Mouse (Mus musculus) heart, embryonic 11.5 days (tissue): ENCODE measurements around the gene Cnksr3. TPM values are rescaled to one million over a fixed set of nuclear protein-coding genes. Genes with fewer than 3 reads are reported as not detected.

Source experiments
- ATAC-seq: fragments of 200-750 bp; cut with Nextera tagmentation; replicated peaks from 2 replicates; pipeline ENCODE4 v1.8.0; 2017; ENCODE audit warnings: moderate library complexity; ENCODE audit not compliant: insufficient number of reproducible peaks, low FRiP score, low TSS enrichment
- H3K27ac ChIP-seq: fragments of 300-500 bp; sonication (generic); 2 replicates; pipeline ENCODE4 v1.5.1; 2014; ENCODE audit warnings: mild to moderate bottlenecking, low read depth, low read length
- H3K27me3 ChIP-seq: fragments of 300-500 bp; sonication (generic); 2 replicates; pipeline ENCODE4 v1.6.1; 2014; ENCODE audit warnings: mild to moderate bottlenecking, low read length, mixed read lengths; ENCODE audit not compliant: control insufficient read depth, insufficient read depth
- H3K36me3 ChIP-seq: fragments of 300-500 bp; sonication (generic); 2 replicates; pipeline ENCODE4 v1.6.1; 2014; ENCODE audit warnings: mild to moderate bottlenecking, low read length, moderate library complexity, mixed read lengths; ENCODE audit not compliant: control insufficient read depth, insufficient read depth
- H3K4me1 ChIP-seq: fragments of 300-500 bp; sonication (generic); 2 replicates; pipeline ENCODE4 v1.6.1; 2014; ENCODE audit warnings: low read length; ENCODE audit not compliant: control insufficient read depth, insufficient read depth
- H3K4me2 ChIP-seq: fragments of 300-500 bp; sonication (generic); 2 replicates; pipeline ENCODE4 v1.6.1; 2014; ENCODE audit warnings: mild to moderate bottlenecking, moderate library complexity
- H3K4me3 ChIP-seq: fragments of 300-500 bp; sonication (generic); 2 replicates; pipeline ENCODE4 v1.5.1; 2014; ENCODE audit warnings: low read depth, low read length
- H3K9ac ChIP-seq: fragments of 300-500 bp; sonication (generic); 2 replicates; pipeline ENCODE4 v1.6.1; 2014; ENCODE audit warnings: mild to moderate bottlenecking, low read depth, low read length, moderate library complexity
- H3K9me3 ChIP-seq: fragments of 300-500 bp; sonication (generic); replicated peaks from 2 replicates; pipeline ENCODE4 v1.6.1; 2016; ENCODE audit warnings: low read length; ENCODE audit not compliant: control insufficient read depth
- WGBS: fragments of 180-500 bp; shearing (Covaris S2); extraction: QIAGEN DNeasy Blood & Tissue Kit; methylation state at CpG from one replicate; pipeline ENCODE4 v1.1.7; 2014; ENCODE audit not compliant: insufficient replicate concordance; 5-methylcytosine and 5-hydroxymethylcytosine counted together
- polyA plus RNA-seq: library from polyadenylated mRNA; unstranded; fragments of >200 nt; fragmentation: Nextera tagmentation; extraction: Ambion mirVana; gene quantifications from 2 replicates; pipeline ENCODE4 v1.2.1, GENCODE M21; 2014

Gene Cnksr3
- polyA plus RNA-seq, 1 experiment from 2014 or later: 3.9 TPM

DNA sequence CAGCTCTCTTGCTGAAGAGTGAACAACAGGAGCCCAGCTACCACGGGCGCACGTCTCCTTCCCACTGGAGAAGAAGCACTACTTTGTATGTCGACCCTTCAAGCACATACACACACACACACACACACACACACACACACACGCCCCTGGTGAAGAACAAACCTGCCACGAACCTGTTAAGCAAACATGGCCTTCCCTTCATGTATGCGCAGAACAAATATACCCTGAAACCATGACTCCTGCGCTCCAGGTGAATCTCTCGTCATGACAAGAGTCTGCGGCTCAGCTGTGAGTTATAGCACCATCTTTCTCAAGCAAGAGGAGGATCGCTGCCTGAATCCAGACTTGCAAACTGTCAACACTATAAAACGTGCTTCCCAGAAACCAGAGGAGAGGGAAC, 85.2 kb downstream of the Cnksr3 start:
- H3K27me3 ChIP-seq: no peaks in the 10 kb centered on the region
- H3K27ac ChIP-seq: no peak overlapping the region
- H3K9me3 ChIP-seq: no peaks in the 10 kb centered on the region
- 88% methylated on average over 12 of the region's 12 CpGs for WGBS
- 0 out of 2 replicates have a peak, but pooled peaks cover 4% of the 10 kb centered on the region for H3K36me3 ChIP-seq
- H3K4me2 ChIP-seq: no peak overlapping the region
- ATAC-seq: no peak
- H3K4me3 ChIP-seq: no peak overlapping the region
- no peaks in the 10 kb centered on the region for H3K4me1 ChIP-seq
- H3K9ac ChIP-seq: no peak overlapping the region

DNA sequence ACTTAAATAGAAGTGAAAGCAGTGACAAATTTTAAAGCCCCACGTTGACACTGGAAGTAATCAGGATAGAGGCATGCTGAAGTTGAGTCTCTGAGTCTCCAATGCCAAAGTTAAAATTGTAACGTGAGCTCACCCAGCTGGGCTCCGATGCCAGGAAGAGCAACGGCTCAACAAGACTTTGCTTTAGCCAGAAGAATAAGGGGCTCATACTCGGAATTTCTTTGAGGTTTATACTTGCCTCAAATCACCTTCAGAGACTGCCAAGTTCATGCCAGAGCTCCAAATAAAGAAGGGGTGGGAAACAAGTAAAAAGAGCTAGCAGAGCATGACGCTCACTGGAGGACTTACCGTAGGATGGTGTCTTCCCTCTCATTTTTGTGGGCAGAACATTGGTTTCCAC, 85.8 kb downstream of the Cnksr3 start:
- no peak overlapping the region for H3K4me3 ChIP-seq
- no peak for ATAC-seq

GRCm38 (mm10) chr10:7124993-7125392, 87.0 kb downstream of the Cnksr3 start:
- no peak overlapping the region for H3K27ac ChIP-seq
- H3K9ac ChIP-seq: no peak overlapping the region
- H3K9me3 ChIP-seq: no peaks in the 10 kb centered on the region
- ATAC-seq: no peak
- 70% methylated on average over 7 of the region's 7 CpGs for WGBS
- no peaks in the 10 kb centered on the region for H3K27me3 ChIP-seq
- H3K4me1 ChIP-seq: no peaks in the 10 kb centered on the region
- H3K4me2 ChIP-seq: no peak overlapping the region
- H3K4me3 ChIP-seq: no peak overlapping the region
- H3K36me3 ChIP-seq: 0 out of 2 replicates have a peak, but pooled peaks cover 2% of the 10 kb centered on the region

More for the DNA sequence above, 85.8 kb downstream of the Cnksr3 start:
- WGBS: 74% methylated on average over 7 of the region's 7 CpGs
- Histone ChIP-seq H3K27me3 (no peaks in the 10 kb centered on the region), H3K36me3 (0 out of 2 replicates have a peak, but pooled peaks cover 2% of the 10 kb centered on the region), H3K9me3 (no peaks in the 10 kb centered on the region), H3K27ac (no peak overlapping the region), H3K4me1 (no peaks in the 10 kb centered on the region), H3K4me2 (no peak overlapping the region), H3K9ac (no peak overlapping the region)

GRCm38 (mm10) chr10:7122294-7122693, 89.7 kb downstream of the Cnksr3 start:
- Histone ChIP-seq H3K4me1 (peaks cover 6% of the 10 kb centered on the region), H3K27ac (no peak overlapping the region), H3K27me3 (no peaks in the 10 kb centered on the region), H3K4me2 (no peak overlapping the region), H3K9ac (no peak overlapping the region), H3K9me3 (no peaks in the 10 kb centered on the region), H3K4me3 (no peak overlapping the region), H3K36me3 (0 out of 2 replicates have a peak, but pooled peaks cover 2% of the 10 kb centered on the region)
- WGBS: 80% methylated on average over 4 of the region's 4 CpGs
- no peak for ATAC-seq

GRCm38 (mm10) chr10:7120206-7120605, 91.8 kb downstream of the Cnksr3 start:
- H3K9ac ChIP-seq: no peak overlapping the region
- peaks cover 6% of the 10 kb centered on the region for H3K4me1 ChIP-seq
- H3K36me3 ChIP-seq: no peaks in the 10 kb centered on the region
- ATAC-seq: no peak; the same call in 1 of the 2 replicates
- no peak overlapping the region for H3K27ac ChIP-seq
- H3K4me3 ChIP-seq: no peak overlapping the region
- no peak overlapping the region for H3K4me2 ChIP-seq
- no peaks in the 10 kb centered on the region; the same call in 1 of the 2 replicates for H3K9me3 ChIP-seq
- H3K27me3 ChIP-seq: no peaks in the 10 kb centered on the region
- 91% methylated on average over 13 of the region's 13 CpGs for WGBS

GRCm38 (mm10) chr10:7118258-7119077, 93.6 kb downstream of the Cnksr3 start:
- Histone ChIP-seq H3K27me3 (no peaks in the 10 kb centered on the region), H3K4me2 (no peak overlapping the region), H3K4me3 (no peak overlapping the region), H3K27ac (peak overlapping the region; percentile 70; the same call in 1 of the 2 replicates), H3K4me1 (peaks cover 6% of the 10 kb centered on the region), H3K36me3 (no peaks in the 10 kb centered on the region), H3K9me3 (no peaks in the 10 kb centered on the region; the same call in 1 of the 2 replicates), H3K9ac (no peak overlapping the region)
- WGBS: 53% methylated on average over 10 of the region's 10 CpGs
- peak; percentile 88 for ATAC-seq

GRCm38 (mm10) chr10:7117785-7118184, 94.3 kb downstream of the Cnksr3 start:
- Histone ChIP-seq H3K9me3 (no peaks in the 10 kb centered on the region; the same call in 1 of the 2 replicates), H3K36me3 (no peaks in the 10 kb centered on the region), H3K27me3 (no peaks in the 10 kb centered on the region), H3K4me2 (peak overlapping the region; percentile 11; the same call in 1 of the 2 replicates), H3K4me1 (peaks cover 6% of the 10 kb centered on the region), H3K9ac (no peak overlapping the region), H3K27ac (peak overlapping the region; percentile 70), H3K4me3 (no peak overlapping the region)
- ATAC-seq: peak; percentile 43; the same call in 1 of the 2 replicates
- 36% methylated on average over 7 of the region's 7 CpGs for WGBS

DNA sequence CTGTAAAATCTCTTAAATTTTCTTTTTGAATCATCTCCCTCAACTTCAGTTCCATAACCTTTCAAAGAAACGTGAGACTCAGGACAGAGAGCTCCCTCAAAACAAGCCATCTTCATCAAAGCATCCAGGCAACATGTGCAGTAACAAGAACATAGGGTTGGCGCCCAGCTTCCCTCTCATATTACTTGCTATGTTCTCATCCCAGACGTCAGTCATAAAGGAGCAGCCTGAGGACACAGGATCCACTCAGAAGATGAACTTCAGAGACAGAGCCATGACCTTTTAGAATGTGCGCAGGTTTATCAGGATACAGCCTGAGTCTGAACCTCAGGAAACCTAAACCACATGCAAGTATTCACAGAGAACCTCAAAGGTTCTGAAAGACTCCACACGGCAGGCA, 97.2 kb downstream of the Cnksr3 start:
- Histone ChIP-seq H3K9ac (no peak overlapping the region), H3K4me1 (peaks cover 6% of the 10 kb centered on the region), H3K36me3 (no peaks in the 10 kb centered on the region), H3K4me2 (no peak overlapping the region), H3K9me3 (no peaks in the 10 kb centered on the region; the same call in 1 of the 2 replicates), H3K27me3 (no peaks in the 10 kb centered on the region), H3K27ac (no peak overlapping the region), H3K4me3 (no peak overlapping the region)
- no peak for ATAC-seq
- WGBS: 85% methylated on average over 5 of the region's 5 CpGs
